Mouse (Mus musculus) testis, postnatal 14 days (tissue): Measurements from ENCODE around the gene Kcnb1.

Experiments
- DNase-seq: peaks from one replicate; pipeline ENCODE4 v3.0.0; 2021; ENCODE audit warnings: low spot score

Kcnb1 gene

GRCm38 (mm10) chr2:167127404-167127803, 62.6 kb downstream of the Kcnb1 start:
- peak; percentile 54 for DNase-seq

DNA sequence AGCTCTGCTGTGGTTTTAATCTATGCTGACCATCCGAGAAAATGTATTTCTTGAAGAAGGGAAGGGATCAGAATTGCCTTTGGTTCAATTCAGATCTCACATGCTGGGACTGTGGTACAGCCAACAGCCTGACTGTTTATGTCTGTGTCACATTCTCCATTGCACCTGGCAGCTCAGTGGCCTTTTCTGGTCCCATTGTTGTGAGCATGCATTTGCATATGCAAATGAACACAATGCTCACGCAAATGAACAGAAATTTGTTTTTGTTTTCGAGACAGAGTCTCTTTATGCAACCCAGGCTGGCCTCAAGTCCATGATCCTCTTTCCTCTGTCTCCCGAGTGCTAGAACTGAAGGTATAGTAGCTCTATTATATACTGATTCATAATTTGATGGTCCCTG, 64.2 kb downstream of the Kcnb1 start:
- DNase-seq, result no peak

- DNase-seq, result no peak
Measured at GRCm38 (mm10) chr2:167123936-167124335, 66.0 kb downstream of the Kcnb1 start.

DNA sequence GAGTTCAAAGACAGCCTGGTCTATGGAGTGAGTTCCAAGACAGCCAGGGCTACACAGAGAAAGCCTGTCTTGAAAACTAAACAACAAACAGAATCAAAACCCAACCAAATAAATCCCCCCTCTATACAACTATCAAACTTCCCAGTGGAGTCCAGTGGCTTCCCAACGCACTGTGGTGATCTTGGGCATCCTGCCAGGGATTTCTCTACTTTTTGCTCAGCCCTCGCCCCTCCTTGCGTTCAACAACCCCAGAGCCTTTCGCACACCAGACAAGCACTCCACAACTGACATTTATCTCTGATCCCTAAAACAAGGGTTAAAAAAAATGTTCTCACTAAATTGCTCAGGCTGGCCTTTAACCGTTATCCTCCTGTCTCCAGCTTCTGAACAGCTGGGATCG, 67.2 kb downstream of the Kcnb1 start:
- DNase-seq, result no peak

DNA sequence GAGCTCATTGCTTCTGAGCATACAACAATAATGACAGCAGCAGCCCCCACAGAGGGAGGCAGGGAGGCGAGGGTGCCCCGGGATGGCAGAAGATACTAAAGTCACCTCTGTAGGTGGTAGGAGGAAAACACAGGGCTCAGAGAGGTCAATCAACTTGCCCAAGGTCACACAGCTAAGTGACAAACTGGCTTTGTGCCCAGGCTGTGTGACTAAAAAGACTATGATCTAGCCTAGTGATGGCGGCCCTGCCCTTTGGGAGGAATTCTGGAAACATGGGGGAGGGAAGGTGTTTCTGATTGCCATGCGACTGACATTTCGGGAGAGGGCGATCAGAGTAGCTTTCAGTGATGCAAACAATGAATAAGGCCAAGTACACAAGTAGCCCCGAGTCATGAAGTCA, 68.0 kb downstream of the Kcnb1 start:
- no peak for DNase-seq

DNA sequence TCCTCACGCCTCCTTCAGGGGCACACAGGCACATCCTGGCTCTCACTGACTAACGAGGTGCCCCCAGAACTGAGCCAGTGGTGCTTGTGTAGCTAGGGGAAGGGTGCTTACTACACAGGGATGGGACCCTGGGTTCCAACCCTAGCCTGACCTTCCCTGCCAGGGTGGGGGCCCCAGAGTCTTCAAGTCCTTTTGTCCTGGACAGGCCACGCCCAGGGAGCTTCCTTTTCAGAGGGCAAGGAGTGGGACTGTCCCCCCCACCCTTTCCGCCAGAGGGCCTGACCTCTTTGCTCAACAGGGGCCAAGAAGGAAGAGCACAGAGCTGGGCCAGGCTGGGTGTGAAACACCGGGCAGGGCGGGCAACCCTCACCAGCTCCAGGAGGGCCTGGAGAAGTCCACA, 68.7 kb downstream of the Kcnb1 start:
- DNase-seq, result no peak

DNA sequence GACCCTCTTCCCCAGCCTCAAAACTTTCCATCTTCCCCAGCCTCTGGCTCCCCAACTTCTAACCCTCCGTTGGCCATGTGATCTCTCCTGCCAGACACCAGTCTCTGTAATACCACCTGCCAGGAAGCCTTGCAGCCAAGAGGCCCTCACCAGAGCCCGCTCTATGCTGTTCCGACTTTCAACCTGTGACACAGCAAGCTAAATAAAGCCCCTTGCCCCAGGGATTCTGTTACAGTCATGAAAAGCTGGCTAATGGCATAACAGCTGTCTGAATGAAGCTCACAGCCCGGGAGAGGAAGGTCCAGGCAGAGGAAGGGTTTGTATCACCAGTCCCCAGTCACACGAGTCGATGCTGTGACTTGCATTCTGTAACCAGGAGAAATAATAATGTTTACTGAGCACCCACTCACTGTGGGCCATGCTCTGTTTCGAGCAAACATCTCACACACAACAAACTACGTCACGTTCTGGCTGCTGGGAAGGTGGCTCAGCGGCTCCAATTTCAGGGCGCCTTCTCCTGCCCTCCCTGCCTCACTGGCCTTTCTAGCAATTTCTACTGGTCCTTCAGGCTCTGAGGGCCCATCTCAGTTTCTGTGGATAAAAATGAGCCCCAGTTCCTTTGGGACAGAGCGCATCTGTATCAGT, 69.6 kb downstream of the Kcnb1 start:
- DNase-seq, result no peak

- DNase-seq, result no peak
Measured at GRCm38 (mm10) chr2:167118046-167118445, 71.9 kb downstream of the Kcnb1 start.

GRCm38 (mm10) chr2:167112737-167113136, 77.2 kb downstream of the Kcnb1 start:
- DNase-seq, result peak; percentile 70

GRCm38 (mm10) chr2:167112259-167112658, 77.7 kb downstream of the Kcnb1 start:
- DNase-seq, result no peak

- no peak for DNase-seq
Measured at GRCm38 (mm10) chr2:167109506-167109905, 80.4 kb downstream of the Kcnb1 start.

DNA sequence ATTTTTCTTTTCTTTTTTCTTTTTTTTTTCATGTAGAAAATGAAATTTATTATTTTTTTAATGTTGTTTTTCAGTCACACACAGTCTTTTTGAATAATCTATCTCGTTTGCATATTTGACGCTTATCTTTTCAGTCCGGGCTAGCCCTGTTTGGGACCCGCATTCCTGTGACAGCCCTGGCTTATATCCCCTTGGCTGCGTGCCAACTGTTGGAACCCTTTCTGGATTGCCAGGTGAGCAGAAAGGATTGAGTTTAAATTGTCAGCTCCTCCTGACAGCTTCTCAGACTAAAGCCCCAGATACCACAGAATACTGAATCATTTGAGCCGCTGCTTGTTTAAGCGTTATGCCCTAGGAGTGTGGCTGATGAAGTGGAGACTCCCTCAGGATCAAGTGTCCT, 86.4 kb downstream of the Kcnb1 start:
- DNase-seq, result no peak

DNA sequence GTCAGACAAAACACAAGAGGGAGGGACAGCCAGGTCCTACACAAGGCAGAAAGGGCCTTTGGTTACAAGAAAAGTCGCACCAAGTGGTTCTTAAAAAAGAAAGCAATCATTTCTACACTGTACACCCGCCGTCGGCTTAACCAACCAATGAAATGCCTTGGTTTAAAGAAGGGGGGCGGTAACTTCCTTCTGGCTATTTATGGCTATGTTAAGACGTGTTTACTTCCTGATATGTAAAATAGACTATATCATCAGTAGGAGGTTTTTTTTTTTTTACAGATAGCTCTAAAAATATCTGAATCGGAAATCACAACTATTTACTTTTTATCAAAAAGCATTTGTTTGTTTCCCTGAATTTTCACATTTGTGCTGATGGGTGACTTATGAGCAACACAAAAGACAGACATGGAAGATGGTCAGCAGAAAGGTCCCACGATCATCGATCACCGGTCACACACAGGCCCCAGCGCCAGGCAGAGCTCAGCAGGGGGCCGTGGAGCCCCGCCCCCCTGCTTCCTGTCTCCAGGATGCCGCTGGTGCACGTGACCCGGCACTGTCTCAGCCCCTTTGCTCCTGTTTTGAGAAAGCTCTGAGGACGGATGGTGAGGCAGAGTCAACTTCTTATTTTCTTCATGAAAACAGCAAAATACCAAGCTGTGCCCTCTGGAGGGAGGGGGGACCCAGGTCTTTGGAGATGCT, 88.1 kb downstream of the Kcnb1 start:
- peak; percentile 57 for DNase-seq

GRCm38 (mm10) chr2:167094688-167095087, 95.3 kb downstream of the Kcnb1 start:
- no peak for DNase-seq

DNA sequence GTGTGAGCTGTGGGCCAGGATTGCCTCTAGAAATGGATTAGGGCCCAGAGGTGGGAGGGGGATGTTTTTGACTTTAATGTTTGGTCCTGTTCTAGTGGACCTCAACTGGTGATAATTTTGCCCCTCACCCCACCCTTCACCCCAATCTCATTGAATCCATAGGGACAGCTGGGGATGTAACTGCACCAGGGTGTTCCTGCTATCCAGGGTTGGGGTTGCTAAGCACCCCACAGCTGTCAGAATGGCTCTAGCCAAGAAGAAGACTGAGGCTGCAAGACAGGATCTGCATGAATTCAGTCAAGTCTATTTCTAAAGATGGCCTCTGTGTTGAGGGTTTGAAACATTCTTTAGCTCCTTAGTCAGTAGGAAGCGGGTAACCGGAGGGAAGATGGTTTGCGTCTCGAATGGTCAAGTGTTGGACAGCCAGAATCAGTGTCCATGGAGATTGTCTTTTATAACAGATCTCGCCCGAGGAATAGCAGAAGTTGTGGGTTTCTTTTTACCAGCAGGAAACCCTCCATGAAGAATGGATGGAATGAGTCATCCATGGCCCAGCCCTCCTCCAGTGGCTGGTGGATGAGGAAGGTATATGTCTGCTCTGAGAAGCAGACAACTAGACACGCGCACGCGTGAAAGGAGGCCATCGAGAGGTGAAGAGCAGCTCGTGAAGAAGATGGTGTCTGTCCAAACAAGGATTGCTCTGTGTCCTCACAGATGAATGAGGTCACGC, 96.6 kb downstream of the Kcnb1 start:
- no peak for DNase-seq

DNA sequence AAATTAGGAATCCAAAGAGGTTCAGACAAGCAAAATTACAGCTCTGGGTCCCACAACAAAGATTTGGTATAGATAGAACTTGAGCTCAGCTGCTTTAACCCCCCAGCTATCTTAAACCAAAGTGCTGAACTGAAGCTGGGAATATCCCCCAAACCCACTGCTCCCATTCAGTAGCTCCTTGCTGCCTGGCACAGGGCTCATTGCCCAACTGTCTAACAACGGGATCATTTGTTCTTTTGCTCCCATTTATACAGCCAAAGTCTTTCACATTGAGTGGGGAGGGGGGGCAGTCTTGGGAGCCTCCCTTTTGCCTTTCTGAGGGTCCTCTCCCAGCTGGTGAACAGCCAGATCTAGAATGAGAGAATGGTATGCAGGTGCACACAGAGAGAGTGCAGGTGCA, 99.7 kb downstream of the Kcnb1 start:
- DNase-seq, result no peak

GRCm38 (mm10) chr2:167086836-167087235, 103.1 kb downstream of the Kcnb1 start:
- no peak for DNase-seq

- no peak for DNase-seq
Measured at GRCm38 (mm10) chr2:167086092-167086491, 103.9 kb downstream of the Kcnb1 start.

DNA sequence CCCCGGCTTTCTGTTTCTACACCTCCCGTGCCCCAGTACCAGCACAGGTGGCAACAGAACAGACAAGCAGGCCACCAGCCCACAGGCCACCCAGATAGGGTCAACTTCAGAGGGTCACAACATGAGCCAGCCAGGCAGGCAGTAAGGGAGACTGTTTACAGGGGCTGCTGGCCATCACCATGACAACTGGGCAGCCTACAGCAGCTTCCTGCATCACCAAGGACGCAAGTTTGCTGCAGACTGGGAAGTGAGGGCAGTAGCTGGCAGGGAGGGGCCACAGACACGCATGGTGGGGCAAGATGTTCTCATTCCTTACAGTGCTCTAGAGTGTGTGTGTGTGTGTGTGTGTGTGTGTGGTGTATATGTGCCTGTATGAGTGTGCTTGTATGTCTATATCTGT, 108.3 kb downstream of the Kcnb1 start:
- no peak for DNase-seq

DNA sequence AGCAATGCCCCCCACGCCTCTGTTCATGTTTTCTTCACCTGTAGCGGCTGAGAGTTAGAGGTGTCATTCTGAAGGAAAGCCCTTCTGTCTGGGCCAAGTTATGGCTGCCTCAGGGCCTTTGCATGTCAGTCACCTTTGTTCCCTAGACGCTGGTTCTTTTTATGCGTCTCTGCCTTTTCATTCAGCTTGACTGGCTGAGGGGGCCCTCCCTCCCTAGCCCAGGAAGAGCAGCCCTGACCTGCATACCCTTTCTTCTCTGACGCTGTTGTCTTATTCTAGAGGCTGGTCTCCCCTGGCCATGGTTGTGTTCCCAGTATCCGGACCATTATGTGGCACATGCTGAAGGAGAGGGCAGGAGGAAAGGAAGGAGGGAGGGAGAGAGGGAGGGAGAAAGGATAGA, 108.8 kb downstream of the Kcnb1 start:
- no peak for DNase-seq

DNA sequence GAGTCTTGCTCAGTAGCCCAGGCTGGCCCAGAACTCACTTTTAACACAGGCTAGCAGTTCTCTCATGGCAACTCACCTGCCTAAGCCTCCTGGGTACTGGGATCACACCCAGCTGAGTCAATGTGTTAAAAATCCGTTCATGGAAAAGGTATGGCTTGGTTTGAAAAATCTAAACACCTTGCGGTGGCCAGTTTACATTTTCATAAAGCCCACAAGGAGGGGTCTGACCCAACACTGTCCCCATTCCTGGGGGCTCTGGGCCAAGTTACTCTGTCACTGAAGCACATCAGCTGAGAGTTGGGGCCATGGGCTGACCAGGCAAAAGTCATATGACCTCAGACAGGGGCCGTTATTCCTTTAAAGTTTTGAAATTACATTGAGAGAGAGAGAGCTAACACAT, 109.6 kb downstream of the Kcnb1 start:
- DNase-seq, result no peak

DNA sequence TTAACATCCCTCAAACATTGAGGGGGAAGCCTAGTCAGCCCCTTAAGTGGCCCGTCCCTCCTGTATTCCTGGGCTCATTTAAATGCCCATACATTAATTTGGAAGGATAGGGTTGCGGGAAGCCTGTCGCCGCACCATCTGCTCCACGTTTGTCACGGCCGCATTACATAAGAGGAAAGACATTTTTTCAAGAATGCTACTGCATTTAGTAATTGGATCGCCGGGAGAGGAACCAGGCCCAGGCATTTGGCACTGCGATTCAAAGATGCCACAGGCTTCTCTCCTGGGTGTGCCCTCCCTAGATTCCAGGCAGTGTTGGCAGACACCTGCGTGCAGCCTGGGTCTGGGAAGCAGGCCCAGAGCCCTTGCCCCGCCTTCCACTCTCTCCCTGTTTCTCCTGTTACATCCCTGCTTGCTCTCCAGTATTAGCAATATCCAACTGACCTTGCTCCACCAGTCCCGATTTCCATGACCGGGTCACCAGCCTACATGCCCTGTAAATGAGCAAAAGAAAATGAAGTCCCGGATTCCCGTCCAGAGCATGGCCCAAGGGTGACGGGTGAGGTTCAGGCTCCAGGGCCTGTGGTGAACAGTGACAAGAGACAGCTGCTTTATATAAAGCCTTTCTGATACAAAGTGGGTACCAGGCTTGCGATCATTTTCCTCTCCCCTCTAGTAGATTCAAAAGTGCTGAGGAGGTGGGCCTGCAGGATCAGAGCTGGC, 110.3 kb downstream of the Kcnb1 start:
- no peak for DNase-seq
